Mouse (Mus musculus) cerebellum, postnatal 4 days (tissue): ENCODE results near the gene Pbx1.
"Not testable (repeated sequence)": the region's sequence is repeated elsewhere in the genome, so short reads cannot be mapped to it uniquely, and the experiment has no call there.

Experiments used
- DNase-seq, 2 experiments: peaks; one replicate each; pipeline ENCODE4 v3.0.0; 2022; ENCODE audit warnings: low spot score in 2 of 2, mixed read lengths in 1 of 2

Pbx1 gene

GRCm38 (mm10) chr1:168432232-168432280 lies at the start of gene Pbx1:
TSS of gene Pbx1 (minus strand) at chr1:168432270.
- DNase-seq: not testable (repeated sequence)

GRCm38 (mm10) chr1:168479626-168480025 lies 47.6 kb upstream of the Pbx1 start:
- no peak for DNase-seq

- DNase-seq: no peak
Measured at GRCm38 (mm10) chr1:168478829-168479228, 46.8 kb upstream of the Pbx1 start.

GRCm38 (mm10) chr1:168476917-168477316 lies 44.8 kb upstream of the Pbx1 start:
- DNase-seq: no peak

- DNase-seq: peak in 1 of 2 experiments; percentile 14
Measured at GRCm38 (mm10) chr1:168476216-168476897, 44.3 kb upstream of the Pbx1 start.

- no peak for DNase-seq
Measured at GRCm38 (mm10) chr1:168475579-168476208, 43.6 kb upstream of the Pbx1 start.

- peak in 1 of 2 experiments; percentile 27 for DNase-seq
Measured at GRCm38 (mm10) chr1:168473255-168474069, 41.4 kb upstream of the Pbx1 start.

- no peak for DNase-seq
Measured at GRCm38 (mm10) chr1:168472545-168473254, 40.6 kb upstream of the Pbx1 start.

GRCm38 (mm10) chr1:168459426-168459825 lies 27.4 kb upstream of the Pbx1 start:
- DNase-seq: no peak

- DNase-seq: no peak
Measured at GRCm38 (mm10) chr1:168457191-168457747, 25.2 kb upstream of the Pbx1 start.

- DNase-seq: no peak
Measured at GRCm38 (mm10) chr1:168455178-168455577, 23.1 kb upstream of the Pbx1 start.

- no peak for DNase-seq
Measured at GRCm38 (mm10) chr1:168433671-168434070, 1.6 kb upstream of the Pbx1 start.

GRCm38 (mm10) chr1:168432281-168432725 lies 233 bp upstream of the Pbx1 start:
- DNase-seq: peak; percentile 72 to 90

- peak in 1 of 2 experiments; percentile 56 for DNase-seq
Measured at GRCm38 (mm10) chr1:168431711-168432231, 299 bp downstream of the Pbx1 start.

- peak in 1 of 2 experiments; percentile 48 for DNase-seq
Measured at GRCm38 (mm10) chr1:168430868-168431710, 981 bp downstream of the Pbx1 start.

GRCm38 (mm10) chr1:168429856-168430644 lies 2.0 kb downstream of the Pbx1 start:
- no peak for DNase-seq

- DNase-seq: no peak
Measured at GRCm38 (mm10) chr1:168429406-168429805, 2.7 kb downstream of the Pbx1 start.

- DNase-seq: no peak
Measured at GRCm38 (mm10) chr1:168428255-168428654, 3.8 kb downstream of the Pbx1 start.

- DNase-seq: no peak
Measured at GRCm38 (mm10) chr1:168427596-168427995, 4.5 kb downstream of the Pbx1 start.

GRCm38 (mm10) chr1:168426900-168427299 lies 5.2 kb downstream of the Pbx1 start:
- DNase-seq: no peak
